Comparison of ENCODE assay signal across 8 mouse cellular contexts in genomic region chr7:62922246-62922645, GRCm38 (mm10).
A peak's percentile ranks its signal among the peaks of the same experiment; 100 is the strongest.
DNase-seq lines count a peak whose midpoint lies in the region; ATAC-seq and TF ChIP-seq lines count a peak whose summit lies in the region.

No protein-coding gene starts in this region.

- H3K27ac ChIP-seq in lung, postnatal 0 days (ENCODE audit: low read length), result no peak overlapping the region
- H3K27ac ChIP-seq in embryonic facial prominence, embryonic 11.5 days (replicated peaks; ENCODE audit: low read depth, low read length), result no peak overlapping the region
- H3K27ac ChIP-seq in stomach, postnatal 0 days (replicated peaks), result no peak overlapping the region

- peak; percentile 31; the same call in 1 of the 2 replicates for TF ChIP-seq CTCF in lung, postnatal 0 days (IDR thresholded peaks at IDR 0.05)
- TF ChIP-seq CTCF in stomach, postnatal 0 days (IDR thresholded peaks at IDR 0.05; ENCODE audit: low read depth), result peak; percentile 55

- intact Hi-C loops in left cerebral cortex, postnatal 25 days (cut with DNase I), result loop anchor here (5.0 kb wide), 2 partner anchors 180 to 815 kb away; no protein-coding TSS in a partner anchor

- DNase-seq in adrenal gland, adult (ENCODE audit: inconsistent age in 2 of 2, low spot score in 1 of 2), result peak; percentile 22 to 59
- DNase-seq in adrenal gland, adult 8-10 months, result no peak
- DNase-seq in lung, postnatal 0 days (ENCODE audit: low spot score), result no peak
- DNase-seq in lung, postnatal 25 days (ENCODE audit: low spot score), result no peak
- DNase-seq in embryonic facial prominence, embryonic 11.5 days (ENCODE audit: low spot score), result peak; percentile 58
- peak; percentile 39 to 57 for DNase-seq in left cerebral cortex, postnatal 25 days (ENCODE audit: low spot score in 2 of 2)
- DNase-seq in stomach, postnatal 0 days (ENCODE audit: low spot score), result peak; percentile 18

- H3K27me3 ChIP-seq in lung, postnatal 0 days (replicated peaks; ENCODE audit: insufficient read depth, low read length), result no peaks in the 10 kb centered on the region
- H3K27me3 ChIP-seq in embryonic facial prominence, embryonic 11.5 days (ENCODE audit: control insufficient read depth, insufficient read depth, low read length), result no peaks in the 10 kb centered on the region
- no peaks in the 10 kb centered on the region for H3K27me3 ChIP-seq in stomach, postnatal 0 days (ENCODE audit: control insufficient read depth, insufficient read depth, low read length)

- H3K4me3 ChIP-seq in lung, postnatal 0 days (ENCODE audit: low read depth, low read length), result no peak overlapping the region
- H3K4me3 ChIP-seq in embryonic facial prominence, embryonic 11.5 days (ENCODE audit: low read depth, low read length), result no peak overlapping the region
- H3K4me3 ChIP-seq in stomach, postnatal 0 days (ENCODE audit: low read depth, low read length), result no peak overlapping the region

- 0% methylated on average over 1 of the region's 1 CpGs for WGBS in lung, postnatal 0 days
- 0% methylated on average over 1 of the region's 1 CpGs for WGBS in embryonic facial prominence, embryonic 11.5 days
- 0% methylated on average over 1 of the region's 1 CpGs for WGBS in stomach, postnatal 0 days

- H3K9me3 ChIP-seq in lung, postnatal 0 days (ENCODE audit: low read length), result no peaks in the 10 kb centered on the region
- no peaks in the 10 kb centered on the region for H3K9me3 ChIP-seq in embryonic facial prominence, embryonic 11.5 days (replicated peaks; ENCODE audit: control insufficient read depth, low read length)
- no peaks in the 10 kb centered on the region for H3K9me3 ChIP-seq in stomach, postnatal 0 days (ENCODE audit: control insufficient read depth, low read length)

- no peak overlapping the region for H3K4me2 ChIP-seq in lung, postnatal 0 days (replicated peaks; ENCODE audit: low read depth, low read length)
- no peak overlapping the region for H3K4me2 ChIP-seq in embryonic facial prominence, embryonic 11.5 days (ENCODE audit: low read depth, low read length)
- no peak overlapping the region for H3K4me2 ChIP-seq in stomach, postnatal 0 days (replicated peaks; ENCODE audit: low read depth)

- H3K9ac ChIP-seq in lung, postnatal 0 days (replicated peaks; ENCODE audit: low read depth), result no peak overlapping the region
- no peak overlapping the region for H3K9ac ChIP-seq in embryonic facial prominence, embryonic 11.5 days (replicated peaks; ENCODE audit: low read length)
- H3K9ac ChIP-seq in stomach, postnatal 0 days (ENCODE audit: low read length), result no peak overlapping the region

- H3K36me3 ChIP-seq in lung, postnatal 0 days (ENCODE audit: insufficient read depth, low read length), result no peaks in the 10 kb centered on the region
- no peaks in the 10 kb centered on the region for H3K36me3 ChIP-seq in embryonic facial prominence, embryonic 11.5 days (replicated peaks; ENCODE audit: control insufficient read depth, insufficient read depth, low read depth, low read length)
- no peaks in the 10 kb centered on the region for H3K36me3 ChIP-seq in stomach, postnatal 0 days (ENCODE audit: control insufficient read depth, insufficient read depth, low read length)

- TF ChIP-seq EP300 in lung, postnatal 0 days (IDR thresholded peaks at IDR 0.05), result no peak
- TF ChIP-seq EP300 in stomach, postnatal 0 days (optimal IDR thresholded peaks at IDR 0.05), result no peak

- no peaks in the 10 kb centered on the region for H3K4me1 ChIP-seq in lung, postnatal 0 days (ENCODE audit: insufficient read depth, low read depth, low read length)
- H3K4me1 ChIP-seq in embryonic facial prominence, embryonic 11.5 days (ENCODE audit: control insufficient read depth, insufficient read depth, low read length), result no peaks in the 10 kb centered on the region
- no peaks in the 10 kb centered on the region for H3K4me1 ChIP-seq in stomach, postnatal 0 days (replicated peaks; ENCODE audit: control insufficient read depth, insufficient read depth)

- ATAC-seq in lung, postnatal 0 days, result no peak
- ATAC-seq in embryonic facial prominence, embryonic 11.5 days (replicated peaks; ENCODE audit: insufficient number of reproducible peaks, low FRiP score, low TSS enrichment, low read depth), result no peak
- no peak for ATAC-seq in stomach, postnatal 0 days (ENCODE audit: low FRiP score, low TSS enrichment)
- ATAC-seq in inflammation-experienced regulatory T-cells, adult 6 months, result no peak

Comparison
In these comparisons a context has a peak if more than half of its experiments do, and no peak if none do; other contexts are left out.
1. DNase-seq: peak in adrenal gland, adult (2 of 2), embryonic facial prominence, embryonic 11.5 days (single experiment), left cerebral cortex, postnatal 25 days (2 of 2) and stomach, postnatal 0 days (single experiment); none in adrenal gland, adult 8-10 months (single experiment), lung, postnatal 0 days (single experiment) and lung, postnatal 25 days (single experiment).